Mouse (Mus musculus): ENCODE measurements around the gene Kat6b. TPM values are rescaled to one million over a fixed set of nuclear protein-coding genes. Genes with fewer than 3 reads are reported as not detected.

Gene Kat6b
- polyA plus RNA-seq, 1 experiment from 2014 or later = 23.2 TPM

DNA sequence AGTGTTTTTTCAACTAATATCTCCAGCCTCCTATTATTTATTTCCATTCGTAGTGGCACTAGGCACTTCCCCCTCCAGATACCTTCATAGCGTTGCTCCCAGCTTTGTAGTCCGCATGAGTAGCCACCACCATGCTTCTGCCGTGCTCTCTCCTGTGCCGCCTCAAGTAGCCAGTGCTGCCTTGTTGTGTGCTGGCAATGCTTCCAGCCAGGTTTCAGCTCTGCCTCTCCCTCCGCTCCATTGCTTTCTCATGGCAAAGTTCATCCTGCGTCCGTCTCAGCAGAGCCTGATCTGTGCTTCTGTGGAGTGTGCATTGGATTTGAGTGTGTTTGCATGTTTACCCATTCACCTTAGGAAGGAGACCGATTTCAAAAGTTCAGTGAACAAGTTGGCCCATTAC lies 144.7 kb downstream of the Kat6b start:
- Histone ChIP-seq H3K27me3 (no peaks in the 10 kb centered on the region), H3K36me3 (peaks cover 56% of the 10 kb centered on the region), H3K9ac (no peak overlapping the region), H3K4me3 (replicated peaks) (no peak overlapping the region), H3K4me2 (replicated peaks) (no peak overlapping the region), H3K9me3 (replicated peaks) (no peaks in the 10 kb centered on the region), H3K4me1 (no peaks in the 10 kb centered on the region), H3K27ac (replicated peaks) (no peak overlapping the region)
- no peak for ATAC-seq (ENCODE audit: insufficient number of reproducible peaks, low FRiP score, low TSS enrichment, low read depth)
- WGBS = 92% methylated on average over 9 of the region's 9 CpGs

DNA sequence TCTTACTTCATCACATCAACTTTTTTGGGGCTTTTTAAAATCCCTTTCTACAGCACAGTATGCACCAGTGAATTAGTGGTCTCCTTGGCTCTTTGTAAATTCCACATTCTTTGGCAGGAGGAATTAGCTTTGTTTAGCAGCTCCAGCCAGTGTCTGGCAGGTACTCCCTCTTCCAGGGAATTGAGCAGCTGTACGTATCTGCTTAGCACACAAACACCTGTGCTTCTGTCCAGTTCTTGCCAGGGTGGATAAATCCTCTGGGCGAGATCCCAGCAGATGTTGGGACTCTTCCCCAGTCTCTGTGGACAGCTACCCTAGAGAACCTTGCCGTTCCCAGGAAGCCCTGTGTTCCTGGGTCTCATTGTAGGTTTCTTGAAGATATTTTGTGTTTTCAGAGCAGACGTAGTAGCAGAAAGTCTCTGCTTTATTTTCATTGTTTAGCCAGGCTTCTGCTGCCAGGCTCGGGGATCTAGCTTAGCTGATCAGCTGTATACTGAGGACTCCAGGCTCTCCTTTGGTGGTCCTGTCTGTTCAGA lies 150.5 kb downstream of the Kat6b start:
- H3K4me2 ChIP-seq (replicated peaks) = no peak overlapping the region
- peaks cover 48% of the 10 kb centered on the region for H3K36me3 ChIP-seq
- H3K4me1 ChIP-seq = peaks cover 21% of the 10 kb centered on the region; the same call in 1 of the 2 replicates
- H3K9ac ChIP-seq = no peak overlapping the region
- no peak overlapping the region for H3K4me3 ChIP-seq (replicated peaks)
- no peaks in the 10 kb centered on the region for H3K9me3 ChIP-seq (replicated peaks)
- H3K27me3 ChIP-seq = no peaks in the 10 kb centered on the region
- WGBS = 60% methylated on average over 5 of the region's 5 CpGs
- peak; percentile 57; the same call in 1 of the 2 replicates for ATAC-seq (ENCODE audit: insufficient number of reproducible peaks, low FRiP score, low TSS enrichment, low read depth)
- 0 out of 2 replicates have a peak overlapping the region, but pooled peaks have one; percentile 34 for H3K27ac ChIP-seq (replicated peaks)

DNA sequence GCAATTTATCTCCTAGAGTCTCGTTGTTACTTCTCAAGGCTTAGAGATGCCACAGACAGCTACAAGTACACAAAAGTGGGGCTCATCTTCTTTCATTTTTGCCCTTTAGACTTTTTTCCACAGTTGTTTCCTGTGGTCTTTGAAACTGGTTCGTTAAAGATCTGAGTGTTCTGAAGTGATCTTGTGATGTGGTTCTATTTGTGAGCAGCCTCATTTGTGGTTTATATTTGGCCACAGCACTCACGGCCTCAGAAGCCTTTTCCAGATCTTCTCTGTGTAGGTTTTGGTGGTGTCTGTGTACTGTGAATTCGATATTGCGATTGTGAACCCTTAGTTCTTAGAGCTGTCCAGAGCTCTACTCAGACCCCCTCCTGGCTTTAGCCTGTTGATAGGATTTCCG lies 155.3 kb downstream of the Kat6b start:
- Histone ChIP-seq H3K9ac (no peak overlapping the region), H3K36me3 (peaks cover 47% of the 10 kb centered on the region), H3K27ac (replicated peaks) (no peak overlapping the region), H3K4me3 (replicated peaks) (no peak overlapping the region), H3K4me1 (peaks cover 18% of the 10 kb centered on the region; the same call in 1 of the 2 replicates), H3K4me2 (replicated peaks) (no peak overlapping the region), H3K27me3 (no peaks in the 10 kb centered on the region), H3K9me3 (replicated peaks) (no peaks in the 10 kb centered on the region)
- ATAC-seq (ENCODE audit: insufficient number of reproducible peaks, low FRiP score, low TSS enrichment, low read depth) = no peak
- 70% methylated on average over 6 of the region's 6 CpGs for WGBS

DNA sequence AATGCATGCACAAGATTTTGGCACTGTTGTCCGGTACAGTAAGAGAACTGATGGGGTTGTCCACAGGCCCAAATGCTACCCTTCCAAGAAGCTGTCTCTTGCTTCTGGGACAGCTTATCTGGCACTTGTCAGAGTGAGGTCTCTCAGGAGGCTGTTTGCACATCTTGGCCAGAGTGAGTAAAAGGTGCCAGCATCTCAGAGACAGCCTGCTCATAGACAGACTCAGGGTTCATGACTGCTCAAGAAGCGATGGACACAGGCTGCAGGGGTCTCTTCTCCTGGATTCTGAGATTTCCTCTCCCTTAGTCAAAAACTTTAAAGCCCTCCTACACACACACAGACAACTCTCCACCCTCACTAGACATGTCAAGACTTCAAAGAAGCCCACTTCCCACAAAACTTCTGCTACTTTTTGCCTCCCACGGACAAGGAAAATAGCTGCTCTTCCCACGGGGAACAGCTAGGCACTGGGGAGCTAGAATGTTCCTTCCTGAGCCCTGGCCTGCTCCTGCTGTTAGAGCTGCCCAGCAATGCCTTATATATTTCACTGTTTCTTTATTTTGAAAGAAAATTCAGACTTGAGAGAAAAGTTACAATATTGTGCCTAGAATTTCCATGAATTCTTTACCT lies 159.7 kb downstream of the Kat6b start:
- no peak overlapping the region for H3K4me2 ChIP-seq (replicated peaks)
- peaks cover 65% of the 10 kb centered on the region for H3K36me3 ChIP-seq
- no peak overlapping the region for H3K4me3 ChIP-seq (replicated peaks)
- no peaks in the 10 kb centered on the region for H3K27me3 ChIP-seq
- ATAC-seq (ENCODE audit: insufficient number of reproducible peaks, low FRiP score, low TSS enrichment, low read depth) = no peak
- H3K9me3 ChIP-seq (replicated peaks) = no peaks in the 10 kb centered on the region
- 0 out of 2 replicates have a peak, but pooled peaks cover 7% of the 10 kb centered on the region for H3K4me1 ChIP-seq
- H3K9ac ChIP-seq = no peak overlapping the region
- 71% methylated on average over 4 of the region's 4 CpGs for WGBS
- H3K27ac ChIP-seq (replicated peaks) = no peak overlapping the region

DNA sequence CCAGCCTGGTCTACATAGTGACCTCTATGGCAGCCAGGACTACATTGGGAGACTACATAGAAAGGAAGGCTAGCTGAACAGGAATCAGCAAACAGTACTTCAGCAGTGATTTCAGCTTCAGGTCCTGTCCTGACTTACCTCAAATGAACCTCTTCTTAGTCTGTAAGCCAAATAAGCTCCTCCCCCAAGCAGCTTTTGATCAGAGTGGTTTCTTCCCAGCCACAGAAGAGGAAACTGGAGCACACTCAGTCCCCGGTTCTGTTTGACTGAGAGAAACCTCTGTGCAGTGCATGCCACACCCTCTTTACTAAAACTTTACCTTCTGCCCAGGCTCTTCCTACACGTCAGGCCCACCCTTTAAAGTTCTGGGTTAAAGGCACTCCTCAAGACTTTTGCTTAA lies 172.6 kb downstream of the Kat6b start:
- no peaks in the 10 kb centered on the region for H3K27me3 ChIP-seq
- H3K4me2 ChIP-seq (replicated peaks) = no peak overlapping the region
- H3K4me3 ChIP-seq (replicated peaks) = no peak overlapping the region
- H3K9ac ChIP-seq = no peak overlapping the region
- H3K36me3 ChIP-seq = peaks cover 11% of the 10 kb centered on the region
- 49% methylated on average over 2 of the region's 2 CpGs for WGBS
- peaks cover 13% of the 10 kb centered on the region; the same call in 1 of the 2 replicates for H3K4me1 ChIP-seq
- H3K27ac ChIP-seq (replicated peaks) = no peak overlapping the region
- H3K9me3 ChIP-seq (replicated peaks) = no peaks in the 10 kb centered on the region
- ATAC-seq (ENCODE audit: insufficient number of reproducible peaks, low FRiP score, low TSS enrichment, low read depth) = no peak

DNA sequence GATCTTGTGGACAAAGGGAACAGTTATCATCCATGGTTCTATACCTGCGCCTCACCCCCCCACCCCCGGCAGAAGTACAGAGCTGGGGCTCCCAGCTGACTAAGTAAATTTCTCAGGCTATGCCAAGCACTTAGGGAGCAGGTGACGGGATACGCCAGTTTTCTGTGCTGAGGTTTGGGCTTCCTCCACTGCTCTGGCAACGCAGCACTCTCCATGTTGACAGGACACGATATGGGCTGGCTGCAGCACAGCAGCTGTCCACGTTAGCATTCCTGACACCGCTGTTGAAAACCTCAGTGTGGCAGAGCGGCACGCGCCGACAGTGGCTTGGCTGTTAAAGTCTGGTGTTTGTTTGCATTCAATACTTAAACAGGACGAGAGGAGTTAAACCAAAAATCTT lies 177.9 kb downstream of the Kat6b start:
- H3K4me2 ChIP-seq (replicated peaks) = no peak overlapping the region
- no peaks in the 10 kb centered on the region for H3K9me3 ChIP-seq (replicated peaks)
- no peak overlapping the region for H3K4me3 ChIP-seq (replicated peaks)
- ATAC-seq (ENCODE audit: insufficient number of reproducible peaks, low FRiP score, low TSS enrichment, low read depth) = peak; percentile 71
- no peak overlapping the region for H3K9ac ChIP-seq
- WGBS = 64% methylated on average over 13 of the region's 13 CpGs
- peak overlapping the region; percentile 23; the same call in 1 of the 2 replicates for H3K27ac ChIP-seq (replicated peaks)
- peaks cover 43% of the 10 kb centered on the region for H3K36me3 ChIP-seq
- no peaks in the 10 kb centered on the region for H3K27me3 ChIP-seq
- peaks cover 16% of the 10 kb centered on the region; the same call in 1 of the 2 replicates for H3K4me1 ChIP-seq

DNA sequence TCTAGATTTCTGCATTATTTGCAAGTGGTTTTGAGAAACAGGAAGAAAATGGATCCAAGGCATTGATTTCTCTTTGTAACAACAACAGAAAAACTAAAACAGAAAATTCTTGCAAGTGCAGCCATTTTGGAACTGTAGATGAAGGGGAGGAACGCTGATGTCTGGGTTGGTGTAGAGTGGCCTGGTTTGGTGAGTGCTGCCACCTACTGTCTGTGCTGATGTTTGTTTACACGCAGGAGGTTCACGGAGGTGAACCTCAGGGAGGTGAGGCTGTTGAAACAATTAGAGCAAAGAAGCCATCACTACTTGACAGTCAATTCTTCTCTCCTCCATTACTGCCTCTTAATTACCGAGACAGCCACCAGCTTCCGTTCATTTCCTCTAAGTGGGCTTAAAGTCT lies 178.4 kb downstream of the Kat6b start:
- Histone ChIP-seq H3K36me3 (peaks cover 48% of the 10 kb centered on the region), H3K27me3 (no peaks in the 10 kb centered on the region), H3K4me3 (replicated peaks) (no peak overlapping the region), H3K9ac (no peak overlapping the region), H3K4me2 (replicated peaks) (no peak overlapping the region), H3K9me3 (replicated peaks) (no peaks in the 10 kb centered on the region), H3K4me1 (peaks cover 16% of the 10 kb centered on the region; the same call in 1 of the 2 replicates), H3K27ac (replicated peaks) (peak overlapping the region; percentile 23; the same call in 1 of the 2 replicates)
- WGBS = 22% methylated on average over 5 of the region's 5 CpGs
- ATAC-seq (ENCODE audit: insufficient number of reproducible peaks, low FRiP score, low TSS enrichment, low read depth) = peak; percentile 82; the same call in 1 of the 2 replicates

DNA sequence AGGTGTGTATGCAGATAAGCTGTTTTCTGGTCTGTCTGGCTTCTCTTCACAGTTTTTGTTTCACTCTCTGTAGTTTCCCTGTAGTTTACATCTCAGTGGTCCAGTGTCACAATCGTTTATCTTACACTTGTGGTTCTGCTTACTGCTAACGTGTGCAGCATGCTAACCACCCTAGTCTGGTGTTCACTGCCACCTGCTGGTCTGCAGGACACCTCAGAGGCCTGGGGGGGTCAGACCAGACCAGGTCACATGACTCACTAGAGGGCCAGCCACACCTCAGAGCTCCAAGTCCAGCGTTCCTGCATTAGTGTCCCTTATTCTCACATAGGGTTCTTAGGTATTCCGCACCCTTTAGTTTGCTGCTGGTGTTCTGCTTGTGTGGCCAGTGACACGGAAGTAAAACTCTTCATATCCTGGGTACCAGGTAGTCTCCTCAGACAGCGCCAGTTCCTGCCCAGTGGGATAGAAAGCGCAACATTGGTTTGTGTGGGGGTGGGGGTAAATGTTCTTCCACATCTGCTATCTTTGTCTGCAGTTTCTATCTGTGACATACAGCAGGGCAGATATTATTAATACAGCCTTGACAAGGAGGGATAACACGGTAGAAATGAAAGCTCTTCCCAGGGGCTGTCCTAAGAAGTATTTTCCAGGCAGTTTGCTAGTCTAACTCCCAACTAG lies 181.4 kb downstream of the Kat6b start:
- Histone ChIP-seq H3K36me3 (peaks cover 73% of the 10 kb centered on the region), H3K4me2 (replicated peaks) (no peak overlapping the region), H3K27me3 (no peaks in the 10 kb centered on the region), H3K9me3 (replicated peaks) (no peaks in the 10 kb centered on the region), H3K4me1 (peaks cover 16% of the 10 kb centered on the region; the same call in 1 of the 2 replicates), H3K27ac (replicated peaks) (no peak overlapping the region), H3K4me3 (replicated peaks) (no peak overlapping the region), H3K9ac (no peak overlapping the region)
- 80% methylated on average over 8 of the region's 8 CpGs for WGBS
- ATAC-seq (ENCODE audit: insufficient number of reproducible peaks, low FRiP score, low TSS enrichment, low read depth) = no peak

DNA sequence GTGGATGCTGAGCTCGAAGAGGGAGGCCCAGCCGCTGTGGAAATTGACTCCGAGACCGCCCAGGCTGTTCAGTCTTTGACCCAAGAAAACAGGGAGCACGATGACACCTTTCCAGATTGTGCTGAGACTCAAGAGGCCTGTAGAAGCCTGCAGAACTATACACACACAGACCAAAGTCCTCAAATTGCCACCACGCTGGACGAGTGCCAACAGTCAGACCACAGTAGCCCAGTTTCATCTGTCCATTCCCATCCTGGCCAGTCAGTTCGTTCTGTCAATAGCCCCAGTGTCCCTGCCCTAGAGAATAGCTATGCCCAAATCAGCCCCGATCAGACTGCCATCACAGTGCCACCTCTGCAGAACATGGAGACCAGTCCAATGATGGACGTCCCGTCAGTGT lies 188.0 kb downstream of the Kat6b start:
- Histone ChIP-seq H3K9ac (no peak overlapping the region), H3K4me2 (replicated peaks) (no peak overlapping the region), H3K36me3 (peaks cover 59% of the 10 kb centered on the region), H3K27ac (replicated peaks) (no peak overlapping the region), H3K4me3 (replicated peaks) (no peak overlapping the region), H3K4me1 (peaks cover 16% of the 10 kb centered on the region), H3K27me3 (no peaks in the 10 kb centered on the region), H3K9me3 (replicated peaks) (no peaks in the 10 kb centered on the region)
- ATAC-seq (ENCODE audit: insufficient number of reproducible peaks, low FRiP score, low TSS enrichment, low read depth) = no peak
- WGBS = 85% methylated on average over 11 of the region's 11 CpGs

DNA sequence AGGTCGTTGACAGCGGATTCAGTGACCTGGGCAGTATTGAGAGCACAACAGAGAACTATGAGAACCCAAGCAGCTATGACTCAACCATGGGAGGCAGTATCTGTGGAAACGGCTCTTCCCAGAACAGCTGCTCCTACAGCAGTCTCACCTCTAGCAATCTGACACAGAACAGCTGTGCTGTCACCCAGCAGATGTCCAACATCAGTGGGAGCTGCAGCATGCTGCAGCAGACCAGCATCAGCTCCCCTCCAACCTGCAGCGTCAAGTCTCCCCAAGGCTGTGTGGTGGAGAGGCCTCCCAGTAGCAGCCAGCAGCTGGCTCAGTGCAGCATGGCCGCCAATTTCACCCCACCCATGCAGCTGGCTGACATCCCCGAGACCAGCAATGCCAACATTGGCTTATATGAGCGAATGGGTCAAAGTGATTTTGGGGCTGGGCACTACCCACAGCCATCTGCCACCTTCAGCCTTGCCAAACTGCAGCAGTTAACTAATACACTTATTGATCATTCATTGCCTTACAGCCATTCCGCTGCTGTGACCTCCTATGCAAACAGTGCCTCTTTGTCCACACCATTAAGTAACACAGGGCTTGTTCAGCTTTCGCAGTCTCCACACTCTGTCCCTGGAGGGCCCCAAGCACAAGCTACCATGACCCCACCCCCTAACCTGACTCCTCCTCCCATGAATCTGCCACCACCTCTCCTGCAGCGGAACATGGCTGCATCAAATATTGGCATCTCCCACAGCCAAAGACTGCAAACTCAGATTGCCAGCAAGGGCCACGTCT lies 188.6 kb downstream of the Kat6b start:
- Histone ChIP-seq H3K36me3 (peaks cover 53% of the 10 kb centered on the region), H3K4me1 (peaks cover 21% of the 10 kb centered on the region), H3K9me3 (replicated peaks) (no peaks in the 10 kb centered on the region), H3K4me2 (replicated peaks) (no peak overlapping the region), H3K27me3 (no peaks in the 10 kb centered on the region), H3K9ac (no peak overlapping the region), H3K27ac (replicated peaks) (no peak overlapping the region), H3K4me3 (replicated peaks) (no peak overlapping the region)
- 71% methylated on average over 11 of the region's 11 CpGs for WGBS
- ATAC-seq (ENCODE audit: insufficient number of reproducible peaks, low FRiP score, low TSS enrichment, low read depth) = peak; percentile 47; the same call in 1 of the 2 replicates
